11 mouse cellular contexts compared by ENCODE assay signal in the genomic region with DNA sequence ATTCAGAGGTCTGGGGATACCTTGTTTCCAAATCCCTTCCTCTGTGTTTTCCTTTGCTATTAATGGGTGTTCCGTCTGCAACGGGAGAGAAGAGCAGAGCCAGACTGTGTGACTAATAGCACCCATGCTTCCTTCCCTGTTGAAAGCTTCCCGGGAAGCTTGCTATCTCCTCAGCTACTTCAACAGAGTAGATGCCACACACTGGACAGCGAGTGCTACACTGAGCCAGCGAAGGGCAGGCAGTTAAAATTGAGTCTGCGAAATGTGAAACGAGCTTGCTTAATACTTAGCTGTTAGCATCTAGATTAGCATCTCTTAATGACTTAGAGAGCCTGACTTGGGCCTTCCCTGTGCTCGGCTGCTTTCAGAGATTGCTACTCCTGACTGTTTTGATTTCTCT.
DNase-seq lines count a peak whose midpoint lies in the region; ATAC-seq and TF ChIP-seq lines count a peak whose summit lies in the region.
"Had no signal": no experiment of that assay in that cellular context is flagged by ENCODE, and none has a peak within 500 bp of the region (broad histone marks: within the 10 kb centered on the region; RNA-seq: fewer than 3 reads in every experiment).

No protein-coding gene starts in this region.

- peak; percentile 10 for DNase-seq in kidney, postnatal 0 days (ENCODE audit: low spot score)
- no peak for DNase-seq in kidney, postnatal 25 days
- peak; percentile 26 for DNase-seq in embryonic facial prominence, embryonic 11.5 days (ENCODE audit: low spot score)
- no peak for DNase-seq in gastrocnemius, adult 2 months
- no peak for DNase-seq in cerebellum, adult 11 months
- DNase-seq: cerebellum, adult 9-11 months; kidney, adult 11 months; layer of hippocampus, postnatal 36 days; liver, postnatal 0 days had no signal

- H3K4me2 ChIP-seq in kidney, postnatal 0 days (ENCODE audit: low read length) = no peak overlapping the region; the same call in 1 of the 2 replicates
- no peak overlapping the region for H3K4me2 ChIP-seq in embryonic facial prominence, embryonic 11.5 days (ENCODE audit: low read depth, low read length)
- H3K4me2 ChIP-seq in hindbrain, embryonic 13.5 days = peak overlapping the region; percentile 22
- 0 out of 2 replicates have a peak overlapping the region, but pooled peaks have one; percentile 1 for H3K4me2 ChIP-seq in neural tube, embryonic 14.5 days (ENCODE audit: low read depth, low read length)

- H3K9ac ChIP-seq in kidney, postnatal 0 days (ENCODE audit: low read depth, low read length) = no peak overlapping the region
- H3K9ac ChIP-seq in embryonic facial prominence, embryonic 11.5 days (replicated peaks; ENCODE audit: low read length) = no peak overlapping the region
- H3K9ac ChIP-seq in hindbrain, embryonic 13.5 days = no peak overlapping the region
- H3K9ac ChIP-seq in neural tube, embryonic 14.5 days (replicated peaks; ENCODE audit: low read depth, low read length) = no peak overlapping the region
- H3K9ac ChIP-seq: liver, postnatal 0 days had no signal

- no peak overlapping the region for H3K4me3 ChIP-seq in kidney, postnatal 0 days (replicated peaks; ENCODE audit: low read depth, low read length)
- no peak overlapping the region for H3K4me3 ChIP-seq in embryonic facial prominence, embryonic 11.5 days (ENCODE audit: low read depth, low read length)
- no peak overlapping the region for H3K4me3 ChIP-seq in hindbrain, embryonic 13.5 days
- no peak overlapping the region for H3K4me3 ChIP-seq in neural tube, embryonic 14.5 days (ENCODE audit: low read depth, low read length)
- H3K4me3 ChIP-seq in gastrocnemius, adult 2 months = no peak overlapping the region

- 0 out of 2 replicates have a peak, but pooled peaks have one; percentile 29 for ATAC-seq in kidney, postnatal 0 days (replicated peaks; ENCODE audit: low FRiP score, low read depth)
- no peak for ATAC-seq in embryonic facial prominence, embryonic 11.5 days (replicated peaks; ENCODE audit: insufficient number of reproducible peaks, low FRiP score, low TSS enrichment, low read depth)
- no peak; the same call in 1 of the 2 replicates for ATAC-seq in hindbrain, embryonic 13.5 days (ENCODE audit: low FRiP score)
- peak; percentile 31; the same call in 1 of the 2 replicates for ATAC-seq in neural tube, embryonic 14.5 days (ENCODE audit: low read depth)
- ATAC-seq: liver, postnatal 0 days had no signal

- no peaks in the 10 kb centered on the region for H3K9me3 ChIP-seq in kidney, postnatal 0 days (replicated peaks; ENCODE audit: low read length)
- no peaks in the 10 kb centered on the region for H3K9me3 ChIP-seq in embryonic facial prominence, embryonic 11.5 days (replicated peaks; ENCODE audit: control insufficient read depth, low read length)
- no peaks in the 10 kb centered on the region for H3K9me3 ChIP-seq in hindbrain, embryonic 13.5 days
- H3K9me3 ChIP-seq in neural tube, embryonic 14.5 days (ENCODE audit: control insufficient read depth, low read length) = no peaks in the 10 kb centered on the region

- no peaks in the 10 kb centered on the region for H3K27me3 ChIP-seq in kidney, postnatal 0 days (ENCODE audit: insufficient read depth, low read length)
- H3K27me3 ChIP-seq in embryonic facial prominence, embryonic 11.5 days (ENCODE audit: control insufficient read depth, insufficient read depth, low read length) = no peaks in the 10 kb centered on the region
- no peaks in the 10 kb centered on the region for H3K27me3 ChIP-seq in hindbrain, embryonic 13.5 days
- H3K27me3 ChIP-seq in neural tube, embryonic 14.5 days (ENCODE audit: control insufficient read depth, insufficient read depth, low read length) = no peaks in the 10 kb centered on the region

- 13% methylated on average over 8 of the region's 8 CpGs for WGBS in kidney, postnatal 0 days
- WGBS in embryonic facial prominence, embryonic 11.5 days = 8% methylated on average over 8 of the region's 8 CpGs
- WGBS in hindbrain, embryonic 13.5 days = 32% methylated on average over 8 of the region's 8 CpGs
- WGBS in neural tube, embryonic 14.5 days = 22% methylated on average over 8 of the region's 8 CpGs

- intact Hi-C loops in gastrocnemius, adult 2 months (cut with DNase I) = no loop called here

- no peaks in the 10 kb centered on the region for H3K4me1 ChIP-seq in kidney, postnatal 0 days (replicated peaks; ENCODE audit: insufficient read depth, low read length)
- H3K4me1 ChIP-seq in embryonic facial prominence, embryonic 11.5 days (ENCODE audit: control insufficient read depth, insufficient read depth, low read length) = no peaks in the 10 kb centered on the region; the same call in 1 of the 2 replicates
- H3K4me1 ChIP-seq in hindbrain, embryonic 13.5 days (replicated peaks) = peaks cover 5% of the 10 kb centered on the region; the same call in 1 of the 2 replicates
- H3K4me1 ChIP-seq in neural tube, embryonic 14.5 days (ENCODE audit: control insufficient read depth, insufficient read depth, low read length) = no peaks in the 10 kb centered on the region

- no peaks in the 10 kb centered on the region for H3K36me3 ChIP-seq in kidney, postnatal 0 days (ENCODE audit: insufficient read depth, low read length)
- H3K36me3 ChIP-seq in embryonic facial prominence, embryonic 11.5 days (replicated peaks; ENCODE audit: control insufficient read depth, insufficient read depth, low read depth, low read length) = no peaks in the 10 kb centered on the region
- no peaks in the 10 kb centered on the region for H3K36me3 ChIP-seq in hindbrain, embryonic 13.5 days
- no peaks in the 10 kb centered on the region for H3K36me3 ChIP-seq in neural tube, embryonic 14.5 days (ENCODE audit: control insufficient read depth, insufficient read depth, low read length)

- TF ChIP-seq CTCF in kidney, postnatal 0 days (IDR thresholded peaks at IDR 0.05; ENCODE audit: low read depth) = no peak
- TF ChIP-seq CTCF in gastrocnemius, adult 2 months (IDR thresholded peaks at IDR 0.05) = no peak

- no peak overlapping the region for H3K27ac ChIP-seq in kidney, postnatal 0 days
- no peak overlapping the region for H3K27ac ChIP-seq in embryonic facial prominence, embryonic 11.5 days (replicated peaks; ENCODE audit: low read depth, low read length)
- peak overlapping the region; percentile 41; the same call in 1 of the 2 replicates for H3K27ac ChIP-seq in hindbrain, embryonic 13.5 days
- H3K27ac ChIP-seq in neural tube, embryonic 14.5 days (ENCODE audit: low read depth, low read length) = no peak overlapping the region
- H3K27ac ChIP-seq in gastrocnemius, adult 2 months = no peak overlapping the region

Comparison
In these comparisons a context has a peak if more than half of its experiments do, and no peak if none do; other contexts are left out.
1. DNase-seq: peak in kidney, postnatal 0 days (single experiment) and embryonic facial prominence, embryonic 11.5 days (single experiment); none in kidney, postnatal 25 days (0 of 2), gastrocnemius, adult 2 months (single experiment) and cerebellum, adult 11 months (single experiment).
2. ATAC-seq: peak in kidney, postnatal 0 days (single experiment) and neural tube, embryonic 14.5 days (single experiment); none in embryonic facial prominence, embryonic 11.5 days (single experiment) and hindbrain, embryonic 13.5 days (single experiment).
3. H3K4me2 ChIP-seq: peak in hindbrain, embryonic 13.5 days (single experiment) and neural tube, embryonic 14.5 days (single experiment); none in kidney, postnatal 0 days (single experiment) and embryonic facial prominence, embryonic 11.5 days (single experiment).